Mouse (Mus musculus) heart, embryonic 11.5 days (tissue): ENCODE measurements around the gene Inpp5b. TPM values are rescaled to one million over a fixed set of nuclear protein-coding genes. Genes with fewer than 3 reads are reported as not detected.

ENCODE experiments used
- ATAC-seq: fragments of 200-750 bp; cut with Nextera tagmentation; replicated peaks from 2 replicates; pipeline ENCODE4 v1.8.0; 2017; ENCODE audit warnings: moderate library complexity; ENCODE audit not compliant: insufficient number of reproducible peaks, low FRiP score, low TSS enrichment
- H3K27ac ChIP-seq: fragments of 300-500 bp; sonication (generic); 2 replicates; pipeline ENCODE4 v1.5.1; 2014; ENCODE audit warnings: mild to moderate bottlenecking, low read depth, low read length
- H3K27me3 ChIP-seq: fragments of 300-500 bp; sonication (generic); 2 replicates; pipeline ENCODE4 v1.6.1; 2014; ENCODE audit warnings: mild to moderate bottlenecking, low read length, mixed read lengths; ENCODE audit not compliant: control insufficient read depth, insufficient read depth
- H3K36me3 ChIP-seq: fragments of 300-500 bp; sonication (generic); 2 replicates; pipeline ENCODE4 v1.6.1; 2014; ENCODE audit warnings: mild to moderate bottlenecking, low read length, moderate library complexity, mixed read lengths; ENCODE audit not compliant: control insufficient read depth, insufficient read depth
- H3K4me1 ChIP-seq: fragments of 300-500 bp; sonication (generic); 2 replicates; pipeline ENCODE4 v1.6.1; 2014; ENCODE audit warnings: low read length; ENCODE audit not compliant: control insufficient read depth, insufficient read depth
- H3K4me2 ChIP-seq: fragments of 300-500 bp; sonication (generic); 2 replicates; pipeline ENCODE4 v1.6.1; 2014; ENCODE audit warnings: mild to moderate bottlenecking, moderate library complexity
- H3K4me3 ChIP-seq: fragments of 300-500 bp; sonication (generic); 2 replicates; pipeline ENCODE4 v1.5.1; 2014; ENCODE audit warnings: low read depth, low read length
- H3K9ac ChIP-seq: fragments of 300-500 bp; sonication (generic); 2 replicates; pipeline ENCODE4 v1.6.1; 2014; ENCODE audit warnings: mild to moderate bottlenecking, low read depth, low read length, moderate library complexity
- H3K9me3 ChIP-seq: fragments of 300-500 bp; sonication (generic); replicated peaks from 2 replicates; pipeline ENCODE4 v1.6.1; 2016; ENCODE audit warnings: low read length; ENCODE audit not compliant: control insufficient read depth
- WGBS: fragments of 180-500 bp; shearing (Covaris S2); extraction: QIAGEN DNeasy Blood & Tissue Kit; methylation state at CpG from one replicate; pipeline ENCODE4 v1.1.7; 2014; ENCODE audit not compliant: insufficient replicate concordance; 5-methylcytosine and 5-hydroxymethylcytosine counted together
- polyA plus RNA-seq: library from polyadenylated mRNA; unstranded; fragments of >200 nt; fragmentation: Nextera tagmentation; extraction: Ambion mirVana; gene quantifications from 2 replicates; pipeline ENCODE4 v1.2.1, GENCODE M21; 2014

The Inpp5b gene
- polyA plus RNA-seq, 1 experiment from 2014 or later = 18.5 TPM

- H3K4me1 ChIP-seq = peaks cover 7% of the 10 kb centered on the region
- ATAC-seq = no peak
- H3K9me3 ChIP-seq = no peaks in the 10 kb centered on the region
- H3K27me3 ChIP-seq = no peaks in the 10 kb centered on the region
- 0 out of 2 replicates have a peak overlapping the region, but pooled peaks have one; percentile 41 for H3K27ac ChIP-seq
- H3K4me2 ChIP-seq = no peak overlapping the region; the same call in 1 of the 2 replicates
- H3K9ac ChIP-seq = no peak overlapping the region
- H3K36me3 ChIP-seq = peaks cover 5% of the 10 kb centered on the region; the same call in 1 of the 2 replicates
- no peak overlapping the region for H3K4me3 ChIP-seq
- WGBS = 53% methylated on average over 5 of the region's 5 CpGs
Measured at GRCm38 (mm10) chr4:124808511-124808910, 66.9 kb downstream of the Inpp5b start.

GRCm38 (mm10) chr4:124809136-124809883, 67.7 kb downstream of the Inpp5b start:
- H3K27ac ChIP-seq = no peak overlapping the region
- ATAC-seq = no peak
- peaks cover 5% of the 10 kb centered on the region; the same call in 1 of the 2 replicates for H3K36me3 ChIP-seq

GRCm38 (mm10) chr4:124810056-124810455, 68.4 kb downstream of the Inpp5b start:
- Histone ChIP-seq H3K4me1 (peaks cover 5% of the 10 kb centered on the region), H3K9me3 (no peaks in the 10 kb centered on the region), H3K36me3 (peaks cover 5% of the 10 kb centered on the region; the same call in 1 of the 2 replicates), H3K27me3 (no peaks in the 10 kb centered on the region), H3K4me2 (no peak overlapping the region), H3K9ac (no peak overlapping the region), H3K4me3 (no peak overlapping the region), H3K27ac (no peak overlapping the region)
- 88% methylated on average over 7 of the region's 7 CpGs for WGBS
- no peak for ATAC-seq

More at GRCm38 (mm10) chr4:124809136-124809883, 67.7 kb downstream of the Inpp5b start:
- Histone ChIP-seq H3K9ac (no peak overlapping the region), H3K27me3 (no peaks in the 10 kb centered on the region), H3K9me3 (no peaks in the 10 kb centered on the region), H3K4me1 (peaks cover 5% of the 10 kb centered on the region), H3K4me2 (no peak overlapping the region), H3K4me3 (no peak overlapping the region)
- WGBS = 73% methylated on average over 9 of the region's 9 CpGs

DNA sequence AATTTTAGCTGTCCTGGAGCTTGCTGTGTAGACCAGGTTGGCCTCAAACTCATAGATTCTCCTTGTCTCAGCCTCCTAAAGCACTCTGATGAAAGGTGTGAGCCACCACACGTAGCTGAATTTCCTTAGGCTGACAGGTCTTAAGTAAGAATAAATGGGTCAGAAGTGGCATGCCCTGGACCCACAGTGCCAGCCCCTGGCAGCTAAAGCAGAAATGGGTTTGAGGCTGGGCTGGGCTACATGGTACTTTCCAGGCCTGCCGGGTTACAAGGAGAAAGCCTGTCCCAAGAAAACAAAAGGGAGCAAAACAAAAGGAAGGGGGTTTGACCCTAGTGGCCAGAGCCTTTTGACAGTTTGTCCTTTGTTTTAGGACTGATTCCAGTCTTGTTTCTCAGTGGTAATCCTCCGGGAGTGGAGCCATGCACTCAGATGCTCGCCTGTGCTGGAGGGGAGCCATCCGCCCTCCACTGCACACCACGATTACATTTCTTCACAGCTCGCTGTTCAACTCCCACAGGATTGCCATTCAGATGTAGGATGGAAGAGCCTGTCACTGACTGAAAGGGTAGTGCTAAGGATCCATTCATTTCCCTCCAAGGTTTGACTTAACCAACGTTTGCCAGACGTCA, 69.8 kb downstream of the Inpp5b start:
- WGBS = 60% methylated on average over 9 of the region's 9 CpGs
- no peaks in the 10 kb centered on the region for H3K9me3 ChIP-seq
- H3K36me3 ChIP-seq = 0 out of 2 replicates have a peak, but pooled peaks cover 5% of the 10 kb centered on the region
- H3K27me3 ChIP-seq = no peaks in the 10 kb centered on the region
- no peak overlapping the region for H3K9ac ChIP-seq
- peaks cover 5% of the 10 kb centered on the region for H3K4me1 ChIP-seq
- H3K27ac ChIP-seq = no peak overlapping the region
- ATAC-seq = no peak
- H3K4me2 ChIP-seq = no peak overlapping the region
- H3K4me3 ChIP-seq = no peak overlapping the region

DNA sequence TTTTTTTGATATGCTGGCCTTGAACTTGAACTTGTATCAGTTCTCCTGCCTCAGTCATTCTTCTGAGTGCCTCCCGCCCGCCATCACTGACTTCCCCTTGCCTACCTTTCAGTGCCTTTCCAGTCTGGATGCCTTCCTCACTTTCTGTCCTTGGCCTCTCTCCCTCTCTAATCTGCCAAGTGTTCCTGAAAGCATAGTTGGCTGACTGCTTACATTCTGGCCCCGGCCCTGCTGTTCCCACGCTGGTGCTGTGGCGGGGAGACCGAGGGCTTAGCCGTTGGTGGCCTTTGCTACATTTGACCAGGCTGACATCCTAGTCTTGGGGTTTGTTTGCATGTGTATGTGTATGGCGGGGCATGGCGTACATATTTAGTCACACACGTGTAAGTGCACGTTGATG, 74.3 kb downstream of the Inpp5b start:
- Histone ChIP-seq H3K27ac (no peak overlapping the region), H3K4me2 (no peak overlapping the region), H3K4me3 (no peak overlapping the region), H3K4me1 (peaks cover 8% of the 10 kb centered on the region; the same call in 1 of the 2 replicates), H3K9ac (no peak overlapping the region), H3K9me3 (no peaks in the 10 kb centered on the region), H3K27me3 (no peaks in the 10 kb centered on the region), H3K36me3 (0 out of 2 replicates have a peak, but pooled peaks cover 5% of the 10 kb centered on the region)
- ATAC-seq = no peak
- WGBS = 89% methylated on average over 11 of the region's 11 CpGs

GRCm38 (mm10) chr4:124817803-124818202, 76.2 kb downstream of the Inpp5b start:
- Histone ChIP-seq H3K4me1 (peaks cover 8% of the 10 kb centered on the region; the same call in 1 of the 2 replicates), H3K4me3 (no peak overlapping the region), H3K9me3 (no peaks in the 10 kb centered on the region), H3K27ac (no peak overlapping the region), H3K36me3 (peaks cover 7% of the 10 kb centered on the region; the same call in 1 of the 2 replicates), H3K4me2 (0 out of 2 replicates have a peak overlapping the region, but pooled peaks have one; percentile 16), H3K9ac (no peak overlapping the region), H3K27me3 (no peaks in the 10 kb centered on the region)
- WGBS = 8% methylated on average over 6 of the region's 6 CpGs
- ATAC-seq = peak; percentile 81

GRCm38 (mm10) chr4:124818832-124819231, 77.2 kb downstream of the Inpp5b start:
- H3K9ac ChIP-seq = no peak overlapping the region
- H3K36me3 ChIP-seq = peaks cover 7% of the 10 kb centered on the region
- no peaks in the 10 kb centered on the region for H3K9me3 ChIP-seq
- no peak overlapping the region for H3K27ac ChIP-seq
- H3K4me2 ChIP-seq = no peak overlapping the region
- 93% methylated on average over 4 of the region's 4 CpGs for WGBS
- H3K4me1 ChIP-seq = peaks cover 8% of the 10 kb centered on the region; the same call in 1 of the 2 replicates
- H3K27me3 ChIP-seq = no peaks in the 10 kb centered on the region
- ATAC-seq = no peak
- H3K4me3 ChIP-seq = no peak overlapping the region

DNA sequence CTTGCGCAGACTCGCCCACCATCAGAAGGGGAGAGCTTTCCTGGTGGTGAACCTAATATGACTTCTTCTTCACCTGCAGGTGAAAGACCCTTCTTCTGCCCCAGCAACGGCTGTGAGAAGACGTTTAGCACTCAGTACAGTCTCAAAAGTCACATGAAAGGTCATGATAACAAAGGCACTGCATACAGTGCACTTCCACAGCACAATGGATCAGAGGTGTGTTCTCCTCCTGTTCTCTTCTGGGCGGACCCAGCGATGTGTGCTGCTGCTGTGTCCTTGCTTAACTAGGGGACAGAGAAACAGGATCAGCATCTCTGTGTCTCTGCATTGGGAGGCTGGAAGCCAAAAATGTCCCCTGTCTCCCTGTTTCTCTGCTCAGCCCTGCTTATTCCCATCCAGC, 83.3 kb downstream of the Inpp5b start:
- peaks cover 2% of the 10 kb centered on the region for H3K36me3 ChIP-seq
- no peak overlapping the region for H3K9ac ChIP-seq
- no peaks in the 10 kb centered on the region for H3K27me3 ChIP-seq
- 91% methylated on average over 6 of the region's 6 CpGs for WGBS
- ATAC-seq = no peak
- H3K27ac ChIP-seq = no peak overlapping the region
- H3K4me3 ChIP-seq = no peak overlapping the region
- no peak overlapping the region for H3K4me2 ChIP-seq
- H3K9me3 ChIP-seq = no peaks in the 10 kb centered on the region
- H3K4me1 ChIP-seq = no peaks in the 10 kb centered on the region
